Mouse (Mus musculus): ENCODE data around the gene Scaf4.

Scaf4 gene

GRCm38 (mm10) chr16:90297479-90298425 is 13.4 kb upstream of the Scaf4 start:
- in situ Hi-C loops (cut with MboI; ENCODE audit: unreplicated experiment in 2 of 2): no loop called here

DNA sequence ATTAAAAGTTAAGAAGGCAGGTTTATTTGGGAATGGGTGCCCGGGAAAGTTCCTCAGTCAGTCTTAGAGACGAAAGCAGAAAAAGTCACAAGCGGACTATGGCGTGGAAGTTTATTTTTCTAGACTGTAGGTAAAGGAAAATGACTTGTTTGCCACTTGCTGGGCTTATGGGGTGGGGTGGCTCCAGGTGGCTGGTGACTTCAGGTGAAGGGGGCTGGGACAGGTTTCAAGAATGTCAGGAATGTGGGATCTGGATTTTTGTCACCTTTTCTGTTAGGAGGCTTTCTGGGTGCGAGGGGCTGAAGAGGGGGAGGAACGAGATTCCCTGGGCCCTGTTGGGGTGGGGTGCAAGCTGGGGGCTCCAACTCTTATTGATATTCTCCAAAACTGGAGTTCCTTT is 7.4 kb upstream of the Scaf4 start:
- in situ Hi-C loops (cut with MboI; ENCODE audit: unreplicated experiment in 2 of 2): no loop called here

DNA sequence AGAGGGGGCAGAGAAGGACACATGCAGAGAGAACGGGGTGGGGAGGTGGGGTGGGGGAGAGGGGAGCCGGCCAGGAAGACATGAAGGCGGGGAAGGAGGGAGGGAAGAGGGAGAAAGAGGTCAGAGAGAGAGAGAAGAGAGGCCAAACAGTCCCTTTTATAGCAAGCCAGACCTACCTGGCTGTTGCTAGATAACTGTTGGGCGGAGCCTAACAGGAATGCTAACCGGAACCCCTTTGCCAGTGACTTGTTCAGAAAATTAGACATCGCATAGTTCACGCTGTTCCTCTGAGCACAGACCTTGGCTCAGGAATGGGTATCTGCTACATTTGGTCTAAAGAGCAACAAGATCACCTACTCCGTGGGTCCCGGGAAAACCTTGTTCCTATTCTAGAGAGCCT is 6.7 kb upstream of the Scaf4 start:
- in situ Hi-C loops (cut with MboI; ENCODE audit: unreplicated experiment in 2 of 2): no loop called here

- in situ Hi-C loops (cut with MboI; ENCODE audit: unreplicated experiment in 2 of 2): loop anchor here in 1 of 2 experiments (10.0 kb wide), 1 partner anchor 60 kb away; the partner anchor contains the start of gene Sod1
Observed at GRCm38 (mm10) chr16:90284916-90285315, 613 bp upstream of the Scaf4 start.

DNA sequence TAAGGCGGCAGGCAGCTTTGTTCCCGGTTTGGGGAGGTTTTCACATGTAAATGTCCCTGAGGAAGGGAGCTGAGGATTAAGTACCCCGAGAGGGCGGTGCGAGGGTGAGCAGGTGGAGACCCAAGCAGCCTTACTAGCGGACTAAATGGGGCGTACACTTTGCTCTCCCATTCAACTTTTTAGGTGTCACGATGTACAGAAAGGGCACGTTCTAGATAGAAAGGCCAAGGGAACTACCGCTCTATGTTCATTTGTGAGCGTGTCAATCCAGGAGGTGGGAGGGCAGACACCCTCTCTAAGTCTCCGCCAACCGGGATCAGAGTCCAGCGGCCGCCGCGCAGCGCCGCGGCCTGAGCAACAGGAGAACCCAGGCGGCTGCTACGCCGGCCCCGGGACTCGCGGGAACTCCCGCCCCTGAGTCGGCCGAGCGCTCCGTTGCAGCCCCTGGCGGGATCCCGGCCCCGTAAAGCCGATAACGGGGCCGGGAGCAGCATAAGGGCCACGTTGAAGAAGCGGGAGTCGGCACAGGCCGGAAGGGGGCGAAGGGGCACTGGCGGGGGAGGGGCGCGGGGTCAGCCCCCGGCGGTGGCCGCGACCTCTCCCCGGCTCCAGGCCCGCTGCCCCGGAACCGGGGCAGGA is 918 bp downstream of the Scaf4 start:
- in situ Hi-C loops (cut with MboI; ENCODE audit: unreplicated experiment in 2 of 2): loop anchor here in 1 of 2 experiments (10.0 kb wide), 1 partner anchor 59 kb away; the partner anchor contains the start of gene Sod1

- in situ Hi-C loops (cut with MboI; ENCODE audit: unreplicated experiment in 2 of 2): loop anchor here in 1 of 2 experiments (10.0 kb wide), 1 partner anchor 58 kb away; the partner anchor contains the start of gene Sod1
Observed at GRCm38 (mm10) chr16:90282620-90283265, 1.6 kb downstream of the Scaf4 start.

- in situ Hi-C loops (cut with MboI; ENCODE audit: unreplicated experiment in 2 of 2): loop anchor here in 1 of 2 experiments (10.0 kb wide), 1 partner anchor 57 kb away; the partner anchor contains the start of gene Sod1
Observed at GRCm38 (mm10) chr16:90281406-90281805, 2.9 kb downstream of the Scaf4 start.

- in situ Hi-C loops (cut with MboI; ENCODE audit: unreplicated experiment in 2 of 2): loop anchor here in 1 of 2 experiments (10.0 kb wide), 1 partner anchor 56 kb away; the partner anchor contains the start of gene Sod1
Observed at GRCm38 (mm10) chr16:90280989-90281388, 3.3 kb downstream of the Scaf4 start.

- in situ Hi-C loops (cut with MboI; ENCODE audit: unreplicated experiment in 2 of 2): loop anchor here in 1 of 2 experiments (10.0 kb wide), 1 partner anchor 56 kb away; the partner anchor contains the start of gene Sod1
Observed at GRCm38 (mm10) chr16:90280515-90280914, 3.8 kb downstream of the Scaf4 start.

DNA sequence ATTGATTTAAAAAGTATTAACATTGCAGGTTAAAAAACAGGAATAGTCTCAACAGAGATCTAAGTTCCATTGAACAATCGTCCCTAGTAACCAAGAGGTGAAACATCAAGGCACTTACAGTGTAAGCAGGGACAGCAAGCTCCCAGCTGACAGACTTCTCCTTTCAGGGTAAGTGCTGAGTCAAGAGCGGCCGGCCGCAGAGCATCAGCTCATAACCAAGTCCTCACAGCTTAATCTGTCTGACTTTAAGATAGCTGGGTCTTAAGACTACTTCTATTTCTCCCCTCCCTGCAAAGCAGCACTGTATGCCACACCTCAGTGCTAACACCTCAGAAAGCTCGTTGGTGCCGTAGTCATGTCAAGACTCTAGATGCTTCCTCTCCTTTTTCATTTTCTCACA is 5.2 kb downstream of the Scaf4 start:
- in situ Hi-C loops (cut with MboI; ENCODE audit: unreplicated experiment in 2 of 2): no loop called here

GRCm38 (mm10) chr16:90275521-90275920 is 8.8 kb downstream of the Scaf4 start:
- in situ Hi-C loops (cut with MboI; ENCODE audit: unreplicated experiment in 2 of 2): no loop called here

DNA sequence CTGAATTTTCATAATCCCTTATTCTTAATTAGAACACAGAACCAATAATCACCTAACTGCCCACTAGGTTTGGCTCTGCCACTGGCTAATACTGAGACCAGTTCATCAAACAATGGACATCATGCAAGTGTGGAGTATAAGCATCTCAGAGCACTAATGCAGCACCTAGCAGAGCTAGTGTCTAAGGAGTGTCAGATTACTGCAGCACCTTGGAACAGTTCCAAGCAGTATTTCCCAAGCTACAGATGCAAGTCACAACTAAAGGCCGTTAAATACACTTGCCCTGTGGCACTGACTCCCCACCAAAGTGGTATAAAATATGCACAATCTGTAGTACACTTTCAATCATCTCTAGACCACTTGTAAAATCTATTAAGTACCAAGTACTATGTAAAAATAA is 17.7 kb downstream of the Scaf4 start:
- in situ Hi-C loops (cut with MboI; ENCODE audit: unreplicated experiment in 2 of 2): loop anchor here in 1 of 2 experiments (25.0 kb wide), 1 partner anchor 1396 kb away; no protein-coding TSS in a partner anchor

GRCm38 (mm10) chr16:90265106-90265505 is 19.2 kb downstream of the Scaf4 start:
- in situ Hi-C loops (cut with MboI; ENCODE audit: unreplicated experiment in 2 of 2): loop anchor here in 1 of 2 experiments (25.0 kb wide), 1 partner anchor 1397 kb away; no protein-coding TSS in a partner anchor

GRCm38 (mm10) chr16:90264021-90264420 is 20.3 kb downstream of the Scaf4 start:
- in situ Hi-C loops (cut with MboI; ENCODE audit: unreplicated experiment in 2 of 2): loop anchor here in 1 of 2 experiments (25.0 kb wide), 1 partner anchor 1398 kb away; no protein-coding TSS in a partner anchor

- in situ Hi-C loops (cut with MboI; ENCODE audit: unreplicated experiment in 2 of 2): loop anchor here in 1 of 2 experiments (25.0 kb wide), 1 partner anchor 1401 kb away; no protein-coding TSS in a partner anchor
Observed at GRCm38 (mm10) chr16:90261791-90262190, 22.5 kb downstream of the Scaf4 start.

DNA sequence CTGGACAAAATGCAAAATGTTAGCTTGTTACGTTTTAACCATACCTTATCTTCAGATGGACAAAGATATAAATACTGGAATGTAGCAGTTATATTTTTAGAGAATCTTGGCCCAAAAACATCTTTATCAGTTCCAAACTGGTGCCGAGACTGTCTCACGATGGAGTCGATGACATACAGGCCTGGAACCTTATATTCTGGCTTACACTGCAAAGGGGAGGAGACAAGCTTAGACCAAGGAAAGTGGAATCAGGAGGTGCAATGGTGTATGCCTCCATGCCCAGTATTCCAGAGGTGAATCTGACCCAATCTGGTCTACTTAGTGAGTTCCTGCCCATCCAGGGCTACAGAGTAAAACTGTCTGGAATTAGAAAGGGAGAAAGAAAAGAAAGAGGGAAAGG is 24.2 kb downstream of the Scaf4 start:
- in situ Hi-C loops (cut with MboI; ENCODE audit: unreplicated experiment in 2 of 2): loop anchor here in 1 of 2 experiments (25.0 kb wide), 1 partner anchor 1402 kb away; no protein-coding TSS in a partner anchor

DNA sequence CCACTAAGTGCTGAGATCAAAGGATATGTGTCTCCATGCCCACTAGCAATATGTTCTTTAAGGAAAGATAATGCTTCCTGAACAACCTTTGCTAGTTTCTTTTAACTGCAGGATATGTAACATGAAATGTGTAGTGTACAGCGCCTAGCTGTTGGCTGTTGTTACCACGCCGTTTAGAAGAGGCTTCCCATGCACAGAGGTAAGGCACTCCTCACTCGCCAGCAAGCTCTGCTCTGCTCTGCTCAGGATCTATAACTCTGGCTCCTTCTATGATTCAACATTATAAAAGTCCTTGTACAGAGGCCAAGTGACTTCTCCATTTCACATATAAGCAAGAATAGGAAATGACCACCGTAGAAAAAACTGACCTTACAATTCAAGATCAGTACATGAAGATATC is 24.7 kb downstream of the Scaf4 start:
- in situ Hi-C loops (cut with MboI; ENCODE audit: unreplicated experiment in 2 of 2): loop anchor here in 1 of 2 experiments (25.0 kb wide), 1 partner anchor 1403 kb away; no protein-coding TSS in a partner anchor

DNA sequence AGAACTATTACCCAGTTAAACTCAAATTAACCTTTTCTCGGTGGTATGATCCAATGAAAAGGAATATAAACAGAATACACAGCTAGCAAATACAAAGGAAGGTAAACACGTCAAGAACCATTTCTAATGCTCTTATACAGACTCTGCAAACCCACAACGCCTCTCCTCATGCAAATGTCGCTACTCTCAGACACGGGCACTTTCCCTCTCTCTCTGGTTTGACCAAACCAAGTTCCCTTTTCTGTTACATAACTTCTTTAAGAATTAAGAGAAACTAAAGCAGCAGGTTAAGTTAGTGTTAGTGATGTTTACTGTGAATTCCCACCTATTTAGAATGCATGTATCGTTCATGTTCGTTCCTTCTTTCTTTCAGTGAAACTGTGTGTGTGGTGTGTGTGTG is 25.4 kb downstream of the Scaf4 start:
- in situ Hi-C loops (cut with MboI; ENCODE audit: unreplicated experiment in 2 of 2): loop anchor here in 1 of 2 experiments (25.0 kb wide), 1 partner anchor 1403 kb away; no protein-coding TSS in a partner anchor

DNA sequence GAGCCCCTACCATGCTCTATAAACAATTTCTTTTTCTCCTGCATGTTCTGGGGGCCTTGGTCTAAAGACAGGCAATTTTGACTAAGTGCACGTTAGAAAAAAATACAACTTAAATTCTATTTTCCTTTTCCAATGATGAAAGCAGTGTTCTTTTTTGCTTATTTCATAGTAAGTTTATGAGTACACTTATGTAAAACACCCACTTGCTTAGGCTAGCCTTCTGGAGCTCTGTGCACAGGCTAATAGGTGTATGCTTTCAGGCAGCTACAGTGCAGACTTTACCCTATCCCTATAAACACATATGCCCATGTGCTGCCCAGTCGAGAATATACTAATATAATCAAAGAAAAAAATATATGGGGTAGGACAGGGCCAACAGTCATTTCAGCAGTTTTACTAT is 31.8 kb downstream of the Scaf4 start:
- in situ Hi-C loops (cut with MboI; ENCODE audit: unreplicated experiment in 2 of 2): loop anchor here in 1 of 2 experiments (25.0 kb wide), 1 partner anchor 1410 kb away; no protein-coding TSS in a partner anchor

DNA sequence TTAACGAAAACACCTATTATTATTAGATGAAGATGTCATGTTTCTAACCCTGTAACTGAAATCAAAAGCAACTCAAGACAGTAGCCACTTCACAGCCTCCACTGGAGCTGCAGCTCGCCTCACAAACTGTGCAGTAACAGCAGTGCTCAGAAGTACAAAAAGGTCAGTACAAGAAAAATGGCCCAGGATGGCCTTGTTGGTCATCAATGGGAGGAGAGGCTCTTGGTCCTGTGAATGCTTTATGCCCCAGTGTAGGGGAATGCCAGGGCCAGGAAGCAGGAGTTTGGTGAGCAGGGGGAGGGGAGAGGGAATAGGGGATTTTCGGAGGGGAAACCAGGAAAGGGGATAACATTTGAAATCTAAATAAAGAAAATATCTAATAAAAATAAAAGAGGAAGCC is 33.0 kb downstream of the Scaf4 start:
- in situ Hi-C loops (cut with MboI; ENCODE audit: unreplicated experiment in 2 of 2): loop anchor here in 1 of 2 experiments (25.0 kb wide), 1 partner anchor 1411 kb away; no protein-coding TSS in a partner anchor
